Mouse (Mus musculus): Measurements from ENCODE around the gene Trpc2.

Gene Trpc2

GRCm38 (mm10) chr7:102101487-102101886, 18.6 kb downstream of the Trpc2 start, which contains the start of gene Art1:
Gene Art1, plus strand, starts transcription at chr7:102101743.
- in situ Hi-C loops (cut with MboI; ENCODE audit: low sequenced_read_pairs): no loop called here

- in situ Hi-C loops (cut with MboI; ENCODE audit: low sequenced_read_pairs): no loop called here
Observed at GRCm38 (mm10) chr7:102102241-102102640, 19.3 kb downstream of the Trpc2 start.

- in situ Hi-C loops (cut with MboI; ENCODE audit: low sequenced_read_pairs): no loop called here
Observed at GRCm38 (mm10) chr7:102102696-102103095, 19.8 kb downstream of the Trpc2 start.

- in situ Hi-C loops (cut with MboI; ENCODE audit: low sequenced_read_pairs): no loop called here
Observed at GRCm38 (mm10) chr7:102103555-102103954, 20.6 kb downstream of the Trpc2 start.

GRCm38 (mm10) chr7:102104126-102104525, 21.2 kb downstream of the Trpc2 start:
- in situ Hi-C loops (cut with MboI; ENCODE audit: low sequenced_read_pairs): no loop called here

- in situ Hi-C loops (cut with MboI; ENCODE audit: low sequenced_read_pairs): no loop called here
Observed at GRCm38 (mm10) chr7:102106700-102107141, 23.8 kb downstream of the Trpc2 start.

GRCm38 (mm10) chr7:102108206-102108605, 25.3 kb downstream of the Trpc2 start:
- in situ Hi-C loops (cut with MboI; ENCODE audit: low sequenced_read_pairs): no loop called here

GRCm38 (mm10) chr7:102109171-102109570, 26.3 kb downstream of the Trpc2 start, which contains the start of gene Art5:
Gene Art5, minus strand, starts transcription at chr7:102109489.
- in situ Hi-C loops (cut with MboI; ENCODE audit: low sequenced_read_pairs): no loop called here

GRCm38 (mm10) chr7:102109746-102110145, 26.8 kb downstream of the Trpc2 start:
- in situ Hi-C loops (cut with MboI; ENCODE audit: low sequenced_read_pairs): no loop called here

- in situ Hi-C loops (cut with MboI; ENCODE audit: low sequenced_read_pairs): no loop called here
Observed at GRCm38 (mm10) chr7:102113151-102113729, 30.3 kb downstream of the Trpc2 start.

GRCm38 (mm10) chr7:102116579-102117331, 33.8 kb downstream of the Trpc2 start, which contains the start of gene Chrna10:
Gene Chrna10, minus strand, starts transcription at chr7:102116828.
- in situ Hi-C loops (cut with MboI; ENCODE audit: low sequenced_read_pairs): no loop called here

GRCm38 (mm10) chr7:102117382-102117781, 34.5 kb downstream of the Trpc2 start:
- in situ Hi-C loops (cut with MboI; ENCODE audit: low sequenced_read_pairs): no loop called here

GRCm38 (mm10) chr7:102120326-102120725, 37.4 kb downstream of the Trpc2 start:
- in situ Hi-C loops (cut with MboI; ENCODE audit: low sequenced_read_pairs): no loop called here

- in situ Hi-C loops (cut with MboI; ENCODE audit: low sequenced_read_pairs): no loop called here
Observed at GRCm38 (mm10) chr7:102132395-102132794, 49.5 kb downstream of the Trpc2 start.

GRCm38 (mm10) chr7:102137464-102137863, 54.5 kb downstream of the Trpc2 start:
- in situ Hi-C loops (cut with MboI; ENCODE audit: low sequenced_read_pairs): no loop called here

GRCm38 (mm10) chr7:102137898-102138297, 55.0 kb downstream of the Trpc2 start:
- in situ Hi-C loops (cut with MboI; ENCODE audit: low sequenced_read_pairs): no loop called here

Data from CH12F3 (cell line).